Mouse (Mus musculus): Measurements from ENCODE around the gene Sergef.

DNA sequence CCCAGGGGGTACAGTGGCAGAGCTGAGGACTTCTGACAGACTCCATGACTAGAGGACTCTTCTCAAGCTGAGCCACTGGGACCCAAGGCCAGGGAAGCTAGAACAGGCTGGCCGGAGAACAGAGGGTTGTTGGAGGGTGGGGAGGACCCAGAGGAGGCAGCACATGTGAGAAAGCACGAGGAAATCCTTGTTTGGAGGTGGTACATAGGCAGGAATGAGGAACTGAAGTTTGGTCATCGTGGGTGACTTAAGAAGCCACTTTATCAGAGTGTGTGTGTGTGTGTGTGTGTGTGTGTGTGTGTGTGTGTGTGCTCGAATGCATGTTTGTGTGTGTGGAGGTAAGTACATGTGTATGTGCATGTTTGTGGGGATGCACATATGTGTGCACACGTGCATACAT, 108.3 kb downstream of the Sergef start:
- TF ChIP-seq GATA1 (IDR thresholded peaks at IDR 0.05; ENCODE audit: borderline replicate concordance, low read length) (no peak), CTCF (IDR thresholded peaks at IDR 0.05; ENCODE audit: low read depth, low read length) (no peak), TAL1 (conservative IDR thresholded peaks at IDR 0.05; ENCODE audit: low read depth, low read length) (no peak)

All from G1E (cell line).